Mouse (Mus musculus): ENCODE results near the gene Scamp4. TPM values are rescaled to one million over a fixed set of nuclear protein-coding genes. Genes with fewer than 3 reads are reported as not detected.

Scamp4 gene
- polyA plus RNA-seq, 1 experiment from 2014 or later: 71.6 TPM

DNA sequence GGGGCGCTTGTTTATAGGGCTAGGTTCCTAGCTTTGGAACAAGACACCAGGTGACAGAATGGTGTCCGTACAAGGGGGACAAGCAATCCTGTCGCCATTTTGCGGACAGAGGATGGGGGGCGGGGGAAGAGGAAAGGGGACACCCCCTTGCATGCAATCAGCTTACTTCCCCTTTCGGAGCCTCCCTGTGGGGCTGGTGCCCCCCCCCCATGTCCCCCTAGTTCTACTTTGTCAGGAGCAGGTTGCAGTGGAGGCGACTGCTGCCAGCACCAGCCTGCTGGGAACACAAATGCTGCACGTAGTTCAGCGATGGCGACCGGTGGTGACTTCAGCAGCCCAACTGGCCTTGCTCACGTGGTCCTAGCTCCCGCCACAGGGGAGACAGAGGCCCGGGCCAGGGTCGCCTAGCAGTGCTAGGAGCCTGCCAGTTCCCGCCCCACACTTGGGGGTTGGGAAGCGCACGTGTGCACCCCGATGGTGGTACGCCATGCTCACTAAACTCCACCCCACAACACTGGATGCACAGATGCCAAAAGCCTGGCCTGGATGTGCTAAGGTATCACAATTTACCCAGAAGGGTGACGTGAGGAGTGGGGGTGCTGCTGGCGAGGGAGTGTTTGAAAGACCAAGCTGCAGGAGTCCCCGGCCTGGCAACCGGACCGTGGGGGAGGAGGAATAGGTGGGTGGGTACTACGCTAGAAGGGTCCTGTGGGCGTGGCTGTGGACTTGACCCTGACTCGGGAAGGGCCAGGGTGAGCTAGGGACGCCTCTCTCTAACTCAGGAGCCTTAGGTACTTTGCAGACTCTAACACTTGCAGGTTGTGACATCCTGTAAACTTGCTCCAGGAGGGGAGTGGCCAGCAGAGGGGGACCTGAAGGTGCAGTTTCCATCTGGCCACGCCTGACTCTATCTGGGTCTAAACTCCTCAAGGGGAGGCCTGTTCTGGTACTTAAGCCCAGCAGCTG is 31.5 kb upstream of the Scamp4 start:
- H3K4me2 ChIP-seq: peak overlapping the region; percentile 44
- 17% methylated on average over 30 of the region's 30 CpGs for WGBS
- no peak for ATAC-seq (ENCODE audit: low FRiP score, low read depth)
- H3K9ac ChIP-seq: 0 out of 2 replicates have a peak overlapping the region, but pooled peaks have one; percentile 11
- peak overlapping the region; percentile 45 for H3K27ac ChIP-seq (replicated peaks)
- no peaks in the 10 kb centered on the region for H3K27me3 ChIP-seq
- peaks cover 62% of the 10 kb centered on the region for H3K4me1 ChIP-seq (replicated peaks)
- H3K4me3 ChIP-seq: peak overlapping the region; percentile 3; the same call in 1 of the 2 replicates
- peaks cover 7% of the 10 kb centered on the region; the same call in 1 of the 2 replicates for H3K36me3 ChIP-seq
- no peaks in the 10 kb centered on the region for H3K9me3 ChIP-seq

DNA sequence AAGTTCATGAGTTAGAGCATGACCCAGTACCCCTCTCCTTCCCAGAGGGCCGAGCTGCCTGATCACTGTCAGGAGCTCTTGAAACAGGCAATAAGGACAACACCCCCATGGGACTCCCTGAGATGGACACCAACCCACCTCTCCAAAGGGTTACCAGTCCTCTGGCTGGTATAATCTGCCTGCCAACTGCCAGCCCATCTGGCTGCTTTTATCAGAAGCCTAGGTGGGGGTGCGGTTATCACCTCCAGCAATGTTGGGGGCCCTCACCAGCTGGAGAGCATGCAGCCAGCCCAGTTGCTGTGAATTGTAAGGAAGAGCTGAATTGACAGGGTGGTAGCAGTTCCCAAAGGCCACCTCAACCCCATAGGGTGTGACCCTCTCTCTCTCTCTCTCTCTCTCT is 30.2 kb upstream of the Scamp4 start:
- peaks cover 7% of the 10 kb centered on the region; the same call in 1 of the 2 replicates for H3K36me3 ChIP-seq
- H3K4me3 ChIP-seq: no peak overlapping the region
- no peak overlapping the region for H3K27ac ChIP-seq (replicated peaks)
- no peak overlapping the region for H3K4me2 ChIP-seq
- peaks cover 53% of the 10 kb centered on the region for H3K4me1 ChIP-seq (replicated peaks)
- H3K9ac ChIP-seq: no peak overlapping the region
- ATAC-seq (ENCODE audit: low FRiP score, low read depth): no peak
- H3K27me3 ChIP-seq: no peaks in the 10 kb centered on the region
- no peaks in the 10 kb centered on the region for H3K9me3 ChIP-seq
- 75% methylated on average over 2 of the region's 2 CpGs for WGBS

DNA sequence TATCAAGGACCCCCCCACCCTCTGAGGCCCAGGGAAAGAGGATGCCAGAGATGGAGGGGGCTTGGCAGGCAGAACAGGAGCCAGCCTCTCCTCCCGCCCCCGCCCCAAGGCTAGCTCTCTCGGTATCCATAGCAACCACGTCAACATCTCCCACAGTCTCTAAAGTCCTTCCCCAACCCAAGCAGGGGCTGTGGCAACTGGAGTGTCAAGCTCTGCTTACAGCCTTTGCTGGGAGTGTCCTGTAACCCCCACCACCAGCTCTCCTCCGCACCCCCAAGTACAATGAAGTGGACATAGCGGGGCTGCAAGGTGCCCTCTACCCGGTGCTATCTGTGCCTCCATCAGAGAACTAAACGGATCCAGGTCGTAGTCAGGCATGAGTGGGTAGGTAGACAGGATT is 28.7 kb upstream of the Scamp4 start:
- no peak overlapping the region for H3K27ac ChIP-seq (replicated peaks)
- no peak overlapping the region for H3K4me3 ChIP-seq
- 53% methylated on average over 9 of the region's 9 CpGs for WGBS
- H3K27me3 ChIP-seq: no peaks in the 10 kb centered on the region
- H3K4me2 ChIP-seq: no peak overlapping the region
- H3K4me1 ChIP-seq (replicated peaks): peaks cover 65% of the 10 kb centered on the region
- no peak for ATAC-seq (ENCODE audit: low FRiP score, low read depth)
- H3K9me3 ChIP-seq: no peaks in the 10 kb centered on the region
- no peaks in the 10 kb centered on the region for H3K36me3 ChIP-seq
- H3K9ac ChIP-seq: no peak overlapping the region

DNA sequence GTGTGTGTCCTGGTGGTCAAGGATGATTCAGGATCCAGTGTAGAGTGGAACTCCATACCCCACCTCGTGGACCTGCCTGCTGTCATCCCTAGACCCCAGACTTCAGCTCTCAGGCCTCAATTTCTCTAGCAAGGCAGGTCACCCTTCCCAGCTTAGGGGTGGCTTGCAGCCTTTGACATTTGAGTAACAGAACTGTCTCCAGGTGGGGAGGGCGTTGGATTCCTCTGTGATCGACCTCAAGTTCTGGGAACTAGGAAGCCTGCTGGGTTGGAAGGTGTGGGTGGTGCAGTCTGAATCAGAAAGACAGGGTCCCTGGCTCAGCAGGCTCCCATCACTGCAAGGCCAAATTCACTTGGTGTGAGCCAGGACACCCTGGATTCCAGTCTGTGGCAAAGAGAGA is 27.8 kb upstream of the Scamp4 start:
- 74% methylated on average over 3 of the region's 3 CpGs for WGBS
- ATAC-seq (ENCODE audit: low FRiP score, low read depth): no peak
- H3K27me3 ChIP-seq: no peaks in the 10 kb centered on the region
- H3K4me1 ChIP-seq (replicated peaks): peaks cover 64% of the 10 kb centered on the region
- no peak overlapping the region for H3K27ac ChIP-seq (replicated peaks)
- H3K9me3 ChIP-seq: no peaks in the 10 kb centered on the region
- peak overlapping the region; percentile 87 for H3K4me3 ChIP-seq
- H3K9ac ChIP-seq: no peak overlapping the region
- peak overlapping the region; percentile 92 for H3K4me2 ChIP-seq
- H3K36me3 ChIP-seq: no peaks in the 10 kb centered on the region

DNA sequence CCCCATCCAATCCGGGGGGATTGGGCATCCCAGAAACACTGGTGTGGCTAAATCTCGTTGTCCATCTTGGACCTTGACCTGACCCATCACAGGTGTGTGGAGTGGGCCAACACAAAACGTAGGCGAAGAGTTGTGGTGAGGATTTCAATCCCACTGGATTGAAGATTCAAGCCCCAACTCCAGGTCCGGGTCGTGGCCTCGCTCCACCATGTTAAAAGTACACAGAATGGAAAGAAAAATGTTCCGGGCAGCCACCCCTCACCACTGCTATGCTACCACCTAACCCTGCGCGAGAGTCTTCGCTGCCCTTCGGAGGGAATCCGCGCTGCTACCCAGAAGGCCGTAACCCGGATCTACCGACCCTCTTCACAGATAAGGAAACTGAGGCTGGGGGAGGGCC is 26.7 kb upstream of the Scamp4 start:
- H3K9ac ChIP-seq: peak overlapping the region; percentile 76
- peak overlapping the region; percentile 92 for H3K4me2 ChIP-seq
- 20% methylated on average over 17 of the region's 17 CpGs for WGBS
- H3K4me3 ChIP-seq: peak overlapping the region; percentile 87
- H3K9me3 ChIP-seq: no peaks in the 10 kb centered on the region
- H3K36me3 ChIP-seq: no peaks in the 10 kb centered on the region
- ATAC-seq (ENCODE audit: low FRiP score, low read depth): no peak
- no peaks in the 10 kb centered on the region for H3K27me3 ChIP-seq
- H3K27ac ChIP-seq (replicated peaks): 0 out of 2 replicates have a peak overlapping the region, but pooled peaks have one; percentile 91
- peaks cover 54% of the 10 kb centered on the region for H3K4me1 ChIP-seq (replicated peaks)

DNA sequence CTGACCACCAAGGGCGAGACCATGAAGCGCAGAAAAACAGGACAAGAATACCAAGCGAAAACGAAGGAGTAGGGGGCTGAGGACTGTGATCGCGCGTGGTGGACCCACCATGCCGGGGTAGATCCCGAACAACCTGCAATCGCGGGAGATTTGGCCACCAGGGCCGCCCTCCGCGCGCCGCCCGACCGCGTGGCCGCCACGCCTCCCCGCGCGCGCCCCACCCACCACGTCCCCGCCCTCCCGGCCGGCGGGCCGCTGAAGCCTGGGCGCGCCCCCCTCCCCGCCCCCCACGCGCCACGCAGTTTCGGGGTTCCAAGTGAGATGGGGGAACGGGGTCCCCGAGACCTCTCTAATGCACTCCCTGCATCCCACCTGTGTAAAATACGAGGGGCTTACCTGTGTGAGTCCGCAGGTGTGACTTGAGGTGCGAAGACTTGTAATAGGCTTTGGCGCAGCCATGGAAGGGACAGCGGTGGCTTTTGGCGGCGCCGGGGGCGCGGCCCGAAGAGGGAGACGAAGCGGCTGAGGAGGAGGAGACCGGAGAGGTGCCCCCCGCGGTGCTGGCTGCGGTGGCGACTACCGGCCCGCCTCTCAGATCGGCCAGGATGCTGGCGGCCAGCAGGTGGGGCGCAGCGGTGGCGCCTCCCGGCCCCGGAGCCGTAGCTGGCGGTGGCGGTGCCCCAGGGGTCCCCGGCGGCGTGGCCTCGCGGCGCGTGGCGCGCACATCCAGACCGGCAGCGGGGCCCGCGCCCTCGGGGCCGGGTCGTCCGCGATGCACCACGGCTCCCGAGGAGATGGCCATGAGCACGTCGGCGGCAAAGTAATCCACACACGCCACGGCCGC is 26.1 kb upstream of the Scamp4 start:
- ATAC-seq (ENCODE audit: low FRiP score, low read depth): no peak
- H3K27me3 ChIP-seq: no peaks in the 10 kb centered on the region
- H3K4me1 ChIP-seq (replicated peaks): peaks cover 48% of the 10 kb centered on the region
- peaks cover 3% of the 10 kb centered on the region; the same call in 1 of the 2 replicates for H3K36me3 ChIP-seq
- under 1% methylated on average over 92 of the region's 96 CpGs for WGBS
- H3K9ac ChIP-seq: peak overlapping the region; percentile 76
- H3K4me3 ChIP-seq: peak overlapping the region; percentile 87
- peak overlapping the region; percentile 91 for H3K27ac ChIP-seq (replicated peaks)
- no peaks in the 10 kb centered on the region for H3K9me3 ChIP-seq
- peak overlapping the region; percentile 92 for H3K4me2 ChIP-seq

DNA sequence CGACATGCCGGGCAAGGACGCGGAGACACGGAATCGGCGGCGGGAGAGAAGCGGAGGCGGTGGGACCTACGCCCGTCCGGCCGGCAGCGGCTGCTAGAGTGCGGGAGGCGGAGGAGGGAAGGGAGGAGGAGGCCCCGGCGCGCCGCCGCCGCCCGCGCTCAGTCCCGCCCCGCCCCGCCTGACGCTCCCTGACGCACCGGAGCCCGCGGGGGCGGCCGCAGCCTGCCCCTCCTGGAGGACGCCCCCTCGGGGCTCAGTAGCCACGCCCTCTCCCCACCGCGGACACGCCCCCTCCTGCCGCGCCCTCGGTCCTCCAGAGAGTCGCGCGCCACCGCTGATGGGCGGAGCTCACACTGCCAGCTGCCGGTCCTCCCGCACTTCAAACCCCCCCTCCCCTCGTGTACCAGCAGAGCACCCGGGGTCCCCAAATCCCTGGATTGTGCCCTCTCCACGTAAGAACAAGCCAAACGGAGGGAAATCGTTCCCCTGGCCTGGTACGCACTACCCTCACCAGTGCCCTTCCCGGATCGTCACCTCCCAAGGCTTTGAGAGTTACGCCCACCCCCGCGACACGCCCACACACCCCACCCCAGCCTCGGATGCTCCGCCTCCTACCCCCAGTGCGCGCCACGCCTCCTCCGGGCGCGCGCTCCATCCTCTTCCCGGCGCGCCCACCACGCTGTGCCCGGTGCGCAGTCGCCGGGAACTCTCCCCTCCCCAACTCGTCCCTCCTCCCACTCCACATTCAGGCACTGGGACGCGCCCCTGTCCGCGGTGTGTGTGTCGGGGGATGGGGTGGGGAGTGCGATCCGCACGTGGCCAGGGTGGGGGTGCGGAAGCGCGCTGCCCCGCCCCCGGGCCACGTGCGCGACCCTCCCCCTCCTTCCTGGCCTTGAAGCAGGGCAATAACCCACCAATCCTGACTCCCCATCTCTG is 25.2 kb upstream of the Scamp4 start, which contains the start of gene Klf16:
TSS of gene Klf16 (minus strand) at position 127 of the 936 bp plus-strand sequence.
- H3K4me2 ChIP-seq: peak within 1 kb of the TSS; percentile 92
- H3K9ac ChIP-seq: peak within 1 kb of the TSS; percentile 76
- WGBS: under 1% methylated on average over 71 of the region's 97 CpGs
- H3K27ac ChIP-seq (replicated peaks): peak within 1 kb of the TSS; percentile 91
- no peaks in the 10 kb centered on the region for H3K9me3 ChIP-seq
- peaks cover 44% of the 10 kb centered on the region for H3K4me1 ChIP-seq (replicated peaks)
- peaks cover 3% of the 10 kb centered on the region; the same call in 1 of the 2 replicates for H3K36me3 ChIP-seq
- H3K27me3 ChIP-seq: no peaks in the 10 kb centered on the region
- ATAC-seq (ENCODE audit: low FRiP score, low read depth): peak; percentile 87
- peak within 1 kb of the TSS; percentile 87 for H3K4me3 ChIP-seq

DNA sequence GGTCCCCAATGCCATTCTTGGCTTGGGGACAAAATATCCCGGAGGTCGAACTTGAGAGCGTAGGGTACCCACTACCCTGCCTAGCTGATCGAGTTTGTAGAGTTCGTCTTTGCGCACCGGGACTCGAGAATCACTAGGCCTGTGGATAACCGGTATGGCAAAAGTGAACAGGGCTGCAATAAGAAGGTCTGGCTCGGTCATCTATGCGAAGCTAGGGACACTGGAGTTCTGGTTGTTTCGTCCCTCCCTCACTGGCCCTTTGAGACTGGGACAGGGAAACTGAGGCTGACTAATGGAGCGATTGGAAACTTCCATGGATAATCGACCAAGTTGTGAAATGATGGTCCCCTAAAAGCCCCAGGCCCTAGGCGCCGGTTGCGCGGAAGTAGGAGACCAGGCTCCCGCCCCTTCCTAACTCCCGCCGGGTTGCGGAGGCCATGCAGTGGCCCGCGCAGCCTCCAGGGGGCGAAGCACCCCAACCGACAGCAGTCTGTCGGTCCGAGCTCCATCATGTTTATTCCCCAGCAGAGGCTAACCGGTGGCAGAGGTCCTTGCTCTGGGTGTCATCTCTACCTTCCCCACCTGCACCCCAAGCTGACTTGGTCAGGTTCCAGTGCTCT is 24.4 kb upstream of the Scamp4 start:
- under 1% methylated on average over 29 of the region's 29 CpGs for WGBS
- H3K9ac ChIP-seq: peak overlapping the region; percentile 76; the same call in 1 of the 2 replicates
- peaks cover 43% of the 10 kb centered on the region for H3K4me1 ChIP-seq (replicated peaks)
- peak; percentile 3; the same call in 1 of the 2 replicates for ATAC-seq (ENCODE audit: low FRiP score, low read depth)
- no peaks in the 10 kb centered on the region for H3K27me3 ChIP-seq
- peak overlapping the region; percentile 87 for H3K4me3 ChIP-seq
- peak overlapping the region; percentile 91 for H3K27ac ChIP-seq (replicated peaks)
- no peaks in the 10 kb centered on the region for H3K9me3 ChIP-seq
- peak overlapping the region; percentile 92 for H3K4me2 ChIP-seq
- H3K36me3 ChIP-seq: peaks cover 3% of the 10 kb centered on the region; the same call in 1 of the 2 replicates

DNA sequence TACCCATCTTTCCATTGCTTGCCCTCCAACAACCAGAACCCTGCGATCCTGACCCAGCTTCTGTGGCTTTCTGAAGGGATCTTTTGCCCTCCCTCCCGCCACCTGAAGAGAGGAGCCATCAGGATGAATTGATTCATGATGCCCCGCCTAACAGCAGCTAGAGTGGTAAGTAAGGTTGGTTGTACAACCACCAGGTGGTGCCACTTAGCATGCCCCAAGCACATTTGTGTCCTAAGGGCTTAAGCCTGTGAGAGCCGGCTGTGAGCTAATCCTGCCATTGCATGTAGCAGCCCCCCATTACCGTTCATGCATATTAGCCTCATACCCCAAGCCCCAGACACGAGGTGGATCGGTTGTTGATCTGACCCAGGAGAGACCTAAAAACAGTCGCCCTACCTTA is 23.8 kb upstream of the Scamp4 start:
- Histone ChIP-seq H3K9ac (no peak overlapping the region), H3K4me3 (0 out of 2 replicates have a peak overlapping the region, but pooled peaks have one; percentile 87), H3K36me3 (peaks cover 3% of the 10 kb centered on the region; the same call in 1 of the 2 replicates), H3K4me1 (replicated peaks) (peaks cover 37% of the 10 kb centered on the region), H3K27ac (replicated peaks) (peak overlapping the region; percentile 91; the same call in 1 of the 2 replicates), H3K4me2 (peak overlapping the region; percentile 92), H3K27me3 (no peaks in the 10 kb centered on the region), H3K9me3 (no peaks in the 10 kb centered on the region)
- 8% methylated on average over 8 of the region's 8 CpGs for WGBS
- ATAC-seq (ENCODE audit: low FRiP score, low read depth): no peak

DNA sequence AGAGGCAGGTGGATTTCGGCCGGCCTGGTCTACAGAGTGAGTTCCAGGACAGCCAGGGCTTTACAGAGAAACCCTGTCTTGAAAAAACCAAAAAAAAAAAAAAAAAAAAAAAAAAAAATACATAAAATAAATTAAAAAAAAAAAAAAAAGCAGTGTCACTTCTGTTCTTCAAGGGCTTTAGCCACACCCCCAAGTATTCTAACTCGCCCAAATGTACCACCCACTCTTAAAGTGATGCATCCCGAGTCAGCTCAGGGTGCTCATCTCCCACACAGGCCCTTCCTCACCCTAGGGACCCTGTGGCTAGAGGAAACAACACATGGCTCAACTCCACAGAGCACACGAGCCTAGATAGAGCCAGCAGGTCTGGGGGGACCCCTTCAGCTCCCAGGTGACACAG is 19.6 kb upstream of the Scamp4 start:
- Histone ChIP-seq H3K9ac (no peak overlapping the region), H3K4me2 (no peak overlapping the region), H3K9me3 (no peaks in the 10 kb centered on the region), H3K27me3 (no peaks in the 10 kb centered on the region), H3K4me3 (no peak overlapping the region), H3K4me1 (replicated peaks) (peaks cover 34% of the 10 kb centered on the region), H3K36me3 (peaks cover 8% of the 10 kb centered on the region), H3K27ac (replicated peaks) (no peak overlapping the region)
- WGBS: 86% methylated on average over 5 of the region's 5 CpGs
- ATAC-seq (ENCODE audit: low FRiP score, low read depth): no peak
